Mouse (Mus musculus): ENCODE measurements at regions not wholly inside any gene's neighbourhood (a gene's known extent, or its start where the extent isn't known, plus 50 kb on each side); places are given as distances from the start of the nearest gene placed in this dataset.

DNA sequence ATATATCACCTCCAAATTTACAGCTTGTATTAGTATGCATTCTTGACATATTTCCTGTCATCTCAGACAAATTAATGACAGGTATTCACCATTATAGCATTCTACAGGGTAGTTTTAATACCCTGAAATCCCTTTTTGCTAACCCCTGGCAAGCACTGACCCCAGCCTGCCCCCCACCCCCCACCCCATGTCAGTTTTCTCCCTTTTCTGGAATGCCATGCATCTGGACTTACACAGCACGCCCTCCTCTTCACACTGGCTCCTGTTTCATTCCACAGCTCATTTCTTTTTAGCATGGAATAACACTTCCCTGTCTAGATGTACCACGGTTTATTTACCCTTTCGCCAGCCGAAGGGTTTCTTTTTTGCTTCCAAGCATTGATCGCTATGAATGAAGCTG, 67.8 kb upstream of the Prelid3b start:
- TF ChIP-seq CTCF (IDR thresholded peaks at IDR 0.05; ENCODE audit: control insufficient read depth, insufficient read depth, low read length): no peak
- TF ChIP-seq POLR2A (IDR thresholded peaks at IDR 0.05; ENCODE audit: borderline replicate concordance, control insufficient read depth, low read depth, low read length): no peak
